Mouse (Mus musculus) MEL (cell line): Measurements from ENCODE around the gene Fam72a. TPM values are rescaled to one million over a fixed set of nuclear protein-coding genes. Genes with fewer than 3 reads are reported as not detected.

ENCODE experiments used
- DNase-seq: peaks from one replicate; pipeline ENCODE4 v3.0.0; 2011; ENCODE audit warnings: low read depth, low spot score
- H3K27ac ChIP-seq: 2 replicates; pipeline ENCODE4 v1.5.1; 2012; ENCODE audit warnings: low read depth, mild to moderate bottlenecking, control low read depth, low read length, moderate library complexity; ENCODE audit not compliant: control insufficient read depth
- H3K27me3 ChIP-seq, 2 experiments: fragments of 150-350 bp in 1 of 2; sonication (generic) in 1 of 2; 2 replicates each; pipeline ENCODE4 v1.6.1; 2012; ENCODE audit warnings: low read length in 2 of 2, mild to moderate bottlenecking in 2 of 2, improper control_type of control experiment in 1 of 2, moderate library complexity in 1 of 2; ENCODE audit not compliant: insufficient read depth in 2 of 2, control insufficient read depth in 1 of 2
- H3K36me3 ChIP-seq, 2 experiments: 2 replicates each; pipeline ENCODE4 v1.6.1; 2012 to 2014; ENCODE audit warnings: low read length in 2 of 2, improper control_type of control experiment in 1 of 2, inconsistent platforms in 1 of 2, mild to moderate bottlenecking in 1 of 2; ENCODE audit not compliant: insufficient read depth in 2 of 2, control insufficient read depth in 1 of 2
- H3K4me1 ChIP-seq, 2 experiments: fragments of 150-350 bp in 1 of 2; sonication (generic) in 1 of 2; 2 replicates each; pipeline ENCODE4 v1.6.1; 2012; ENCODE audit warnings: low read length in 2 of 2, improper control_type of control experiment in 1 of 2, mild to moderate bottlenecking in 1 of 2; ENCODE audit not compliant: insufficient read depth in 2 of 2, control insufficient read depth in 1 of 2
- H3K4me3 ChIP-seq, 2 experiments: fragments of 150-350 bp in 1 of 2; sonication (generic) in 1 of 2; 2 replicates each; pipeline ENCODE4 v1.5.1; 2012; ENCODE audit warnings: low read depth in 2 of 2, low read length in 2 of 2, mild to moderate bottlenecking in 2 of 2, moderate library complexity in 2 of 2, control low read depth in 1 of 2, improper control_type of control experiment in 1 of 2; ENCODE audit not compliant: control insufficient read depth in 1 of 2, insufficient read depth in 1 of 2
- H3K79me2 ChIP-seq: 2 replicates; pipeline ENCODE4 v1.6.1; 2012; ENCODE audit warnings: mild to moderate bottlenecking, low read length, moderate library complexity; ENCODE audit not compliant: control insufficient read depth, poor library complexity, insufficient read depth
- H3K9ac ChIP-seq: 2 replicates; pipeline ENCODE4 v1.6.1; 2012; ENCODE audit warnings: low read depth, mild to moderate bottlenecking, control low read depth, low read length, moderate library complexity; ENCODE audit not compliant: control insufficient read depth, poor library complexity, severe bottlenecking
- H3K9me3 ChIP-seq: fragments of 150-350 bp; sonication (generic); replicated peaks from 2 replicates; pipeline ENCODE4 v1.6.1; 2012; ENCODE audit warnings: mild to moderate bottlenecking, low read length, improper control_type of control experiment, moderate library complexity; ENCODE audit not compliant: insufficient read depth
- BHLHE40 ChIP-seq: IDR thresholded peaks from 2 replicates; pipeline ENCODE4 v1.6.1; 2012; ENCODE audit warnings: low read depth, mild to moderate bottlenecking, inconsistent platforms, low read length, improper control_type of control experiment, borderline replicate concordance
- CHD1 ChIP-seq: IDR thresholded peaks from 2 replicates; pipeline ENCODE4 v1.6.1; 2012; ENCODE audit warnings: low read depth, mild to moderate bottlenecking, inconsistent platforms, low read length, improper control_type of control experiment
- CHD2 ChIP-seq: IDR thresholded peaks from 2 replicates; pipeline ENCODE4 v1.6.1; 2011; ENCODE audit warnings: low read length, improper control_type of control experiment
- E2F4 ChIP-seq: IDR thresholded peaks from 2 replicates; pipeline ENCODE4 v1.6.1; 2011; ENCODE audit warnings: low read depth, low read length, improper control_type of control experiment, borderline replicate concordance
- ELF1 ChIP-seq: IDR thresholded peaks from 2 replicates; pipeline ENCODE4 v1.6.1; 2014; ENCODE audit warnings: low read depth, mild to moderate bottlenecking, inconsistent platforms, low read length, improper control_type of control experiment, moderate library complexity
- EP300 ChIP-seq, 2 experiments: IDR thresholded peaks; 2 replicates each; pipeline ENCODE4 v1.6.1; 2011; ENCODE audit warnings: improper control_type of control experiment in 2 of 2, low read length in 2 of 2, low read depth in 1 of 2, mild to moderate bottlenecking in 1 of 2
- GATA1 ChIP-seq: IDR thresholded peaks from 2 replicates; pipeline ENCODE4 v1.6.1; 2011; ENCODE audit warnings: low read depth, low read length, improper control_type of control experiment
- KAT2A ChIP-seq: conservative IDR thresholded peaks from 2 replicates; pipeline ENCODE4 v1.6.1; 2012; ENCODE audit warnings: low read depth, low read length, improper control_type of control experiment, inconsistent platforms
- MAFK ChIP-seq: IDR thresholded peaks from 2 replicates; pipeline ENCODE4 v1.6.1; 2011; ENCODE audit warnings: low read depth, mild to moderate bottlenecking, low read length, improper control_type of control experiment, borderline replicate concordance
- MAX ChIP-seq: IDR thresholded peaks from 2 replicates; pipeline ENCODE4 v1.6.1; 2011; ENCODE audit warnings: low read length, improper control_type of control experiment
- MAZ ChIP-seq: IDR thresholded peaks from 2 replicates; pipeline ENCODE4 v1.6.1; 2012; ENCODE audit warnings: low read depth, mild to moderate bottlenecking, inconsistent platforms, low read length, improper control_type of control experiment
- MEF2A ChIP-seq: IDR thresholded peaks from 2 replicates; pipeline ENCODE4 v1.6.1; 2014; ENCODE audit warnings: low read depth, mild to moderate bottlenecking, inconsistent platforms, low read length, improper control_type of control experiment; ENCODE audit not compliant: poor library complexity, insufficient replicate concordance, severe bottlenecking; ENCODE audit errors: extremely low read depth
- MXI1 ChIP-seq: IDR thresholded peaks from 2 replicates; pipeline ENCODE4 v1.6.1; 2011; ENCODE audit warnings: mild to moderate bottlenecking, low read depth, low read length, improper control_type of control experiment
- MYC ChIP-seq: IDR thresholded peaks from 2 replicates; pipeline ENCODE4 v1.6.1; 2011; ENCODE audit warnings: low read depth, mild to moderate bottlenecking, low read length, improper control_type of control experiment, moderate library complexity
- NELFE ChIP-seq: IDR thresholded peaks from 2 replicates; pipeline ENCODE4 v1.6.1; 2011; ENCODE audit warnings: low read depth, low read length, improper control_type of control experiment
- NRF1 ChIP-seq: IDR thresholded peaks from 2 replicates; pipeline ENCODE4 v1.6.1; 2014; ENCODE audit warnings: low read depth, mild to moderate bottlenecking, inconsistent platforms, low read length, improper control_type of control experiment, moderate library complexity; ENCODE audit not compliant: poor library complexity, insufficient read depth, severe bottlenecking
- POLR2A ChIP-seq, 2 experiments: IDR thresholded peaks; 2 replicates each; pipeline ENCODE4 v1.6.1; 2011 to 2012; ENCODE audit warnings: low read length in 2 of 2, mild to moderate bottlenecking in 2 of 2, control low read depth in 1 of 2, improper control_type of control experiment in 1 of 2, low read depth in 1 of 2, moderate library complexity in 1 of 2; ENCODE audit not compliant: control insufficient read depth in 1 of 2, insufficient read depth in 1 of 2, poor library complexity in 1 of 2
- POLR2AphosphoS2 ChIP-seq: IDR thresholded peaks from 2 replicates; pipeline ENCODE4 v1.6.1; 2011; ENCODE audit warnings: low read length, improper control_type of control experiment
- POLR2AphosphoS5 ChIP-seq: IDR thresholded peaks from 2 replicates; pipeline ENCODE4 v1.6.1; 2012; ENCODE audit warnings: low read depth, borderline replicate concordance, mild to moderate bottlenecking, inconsistent platforms, low read length, moderate library complexity, mixed read lengths
- RCOR1 ChIP-seq: IDR thresholded peaks from 2 replicates; pipeline ENCODE4 v1.6.1; 2012; ENCODE audit warnings: low read depth, mild to moderate bottlenecking, inconsistent platforms, low read length, improper control_type of control experiment
- SIN3A ChIP-seq: IDR thresholded peaks from 2 replicates; pipeline ENCODE4 v1.6.1; 2012; ENCODE audit warnings: low read length, improper control_type of control experiment, inconsistent platforms
- SMC3 ChIP-seq: IDR thresholded peaks from 2 replicates; pipeline ENCODE4 v1.6.1; 2011; ENCODE audit warnings: low read depth, low read length, improper control_type of control experiment
- TAL1 ChIP-seq: IDR thresholded peaks from 2 replicates; pipeline ENCODE4 v1.6.1; 2012; ENCODE audit warnings: mild to moderate bottlenecking, inconsistent platforms, low read length, moderate library complexity, mixed read lengths
- TBP ChIP-seq: IDR thresholded peaks from 2 replicates; pipeline ENCODE4 v1.8.0; 2011; ENCODE audit warnings: low read depth, low read length, improper control_type of control experiment
- TCF12 ChIP-seq: IDR thresholded peaks from 2 replicates; pipeline ENCODE4 v1.6.1; 2014; ENCODE audit warnings: low read depth, mild to moderate bottlenecking, inconsistent platforms, low read length, improper control_type of control experiment, moderate library complexity
- UBTF ChIP-seq: IDR thresholded peaks from 2 replicates; pipeline ENCODE4 v1.6.1; 2012; ENCODE audit warnings: low read depth, mild to moderate bottlenecking, inconsistent platforms, low read length, improper control_type of control experiment, moderate library complexity, borderline replicate concordance; ENCODE audit not compliant: insufficient read depth
- USF1 ChIP-seq: IDR thresholded peaks from 2 replicates; pipeline ENCODE4 v1.6.1; 2014; ENCODE audit warnings: low read depth, mild to moderate bottlenecking, inconsistent platforms, low read length, improper control_type of control experiment, moderate library complexity
- USF2 ChIP-seq, 2 experiments: IDR thresholded peaks; 2 replicates each; pipeline ENCODE4 v1.6.1; 2011 to 2012; ENCODE audit warnings: improper control_type of control experiment in 2 of 2, low read length in 2 of 2, borderline replicate concordance in 1 of 2, inconsistent platforms in 1 of 2, low read depth in 1 of 2, mild to moderate bottlenecking in 1 of 2; ENCODE audit not compliant: insufficient read depth in 1 of 2
- ZC3H11A ChIP-seq: IDR thresholded peaks from 2 replicates; pipeline ENCODE4 v1.6.1; 2012; ENCODE audit warnings: low read depth, mild to moderate bottlenecking, inconsistent platforms, low read length, improper control_type of control experiment
- ZMIZ1 ChIP-seq: IDR thresholded peaks from 2 replicates; pipeline ENCODE4 v1.6.1; 2012; ENCODE audit warnings: low read depth, mild to moderate bottlenecking, inconsistent platforms, low read length, improper control_type of control experiment, moderate library complexity
- ZNF384 ChIP-seq: IDR thresholded peaks from 2 replicates; pipeline ENCODE4 v1.6.1; 2012; ENCODE audit warnings: low read depth, mild to moderate bottlenecking, inconsistent platforms, low read length, improper control_type of control experiment
- polyA plus RNA-seq, 2 experiments: library from polyadenylated mRNA; stranded (reverse) in 1 of 2; unstranded in 1 of 2; fragments of >175 nt in 1 of 2; fragments of >200 nt in 1 of 2; gene quantifications; 2 replicates each; pipeline versions ENCODE4 v1.2.1 to v1.2.4; 2012; ENCODE audit warnings: low replicate concordance in 2 of 2, low read depth in 1 of 2; ENCODE audit not compliant: insufficient read length in 2 of 2, insufficient read depth in 1 of 2, missing spikeins in 1 of 2
- total RNA-seq: library from RNA; depleted of rRNA; stranded (reverse); fragments of 300-350 nt; gene quantifications from 2 replicates; pipeline ENCODE4 v1.2.3, GENCODE M21; 2012

Gene Fam72a
- total and polyA plus RNA-seq, 3 experiments, result 8.2 to 8.8 TPM; not detected in 1

DNA sequence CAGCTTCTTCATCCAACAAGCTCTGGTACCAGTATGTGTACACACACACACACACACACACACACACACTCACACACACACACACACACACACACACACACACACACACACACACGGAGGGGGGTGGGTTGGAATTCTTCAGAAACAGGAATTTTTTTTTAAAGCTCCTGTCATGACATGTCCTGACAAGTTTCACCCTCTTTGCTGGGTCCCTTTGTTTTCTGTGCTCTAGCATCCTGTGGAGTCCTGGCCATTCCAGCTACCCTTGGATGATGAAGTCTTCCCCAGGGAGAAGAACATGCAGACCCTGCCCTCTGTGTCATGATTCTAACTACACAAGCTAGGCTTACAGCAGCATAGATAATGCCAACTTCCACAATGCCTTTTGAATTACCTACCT is 13.5 kb upstream of the Fam72a start:
- no peak overlapping the region for H3K4me3 ChIP-seq

DNA sequence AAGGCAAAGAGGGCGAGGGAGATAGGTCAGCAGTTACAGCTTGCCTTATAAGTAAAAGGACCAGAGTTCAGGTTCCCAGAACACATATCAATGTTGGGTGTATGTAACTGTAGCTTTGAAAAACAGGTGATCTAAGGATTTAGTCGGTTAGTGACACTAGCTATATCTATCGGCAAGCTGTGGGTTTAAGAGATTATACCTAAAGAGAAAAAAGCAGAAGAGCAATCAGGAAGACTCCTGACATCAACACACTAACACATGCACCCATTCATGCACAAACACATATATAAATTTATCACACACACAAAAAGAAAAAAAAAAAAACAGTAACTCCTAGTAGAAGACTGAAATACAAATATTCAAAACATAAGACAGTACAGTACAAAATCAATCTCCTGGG is 11.1 kb upstream of the Fam72a start:
- H3K79me2 ChIP-seq, result peaks cover 36% of the 10 kb centered on the region
- H3K4me3 ChIP-seq, result no peak overlapping the region
- H3K27ac ChIP-seq, result no peak overlapping the region
- H3K27me3 ChIP-seq, result no peaks in the 10 kb centered on the region
- H3K36me3 ChIP-seq, result peaks cover 0 to 27% of the 10 kb centered on the region in 2 experiments; a peak in 2 of 4 replicates
- H3K9ac ChIP-seq, result no peak overlapping the region
- DNase-seq, result peak; percentile 54
- peaks cover 9 to 23% of the 10 kb centered on the region in 2 experiments for H3K4me1 ChIP-seq
- H3K9me3 ChIP-seq, result no peaks in the 10 kb centered on the region
- TF ChIP-seq POLR2AphosphoS5, result no peak
- no peak for TF ChIP-seq E2F4
- TF ChIP-seq ZNF384, result peak; percentile 75
- peak; percentile 34 to 73; a peak in 3 of 4 replicates for TF ChIP-seq EP300 (IDR thresholded peaks at IDR 0.05; ENCODE audit: low read depth in 1 of 2, low read length in 2 of 2)
- no peak for TF ChIP-seq NELFE
- no peak for TF ChIP-seq SMC3
- TF ChIP-seq MYC, result no peak
- no peak for TF ChIP-seq USF1
- TF ChIP-seq USF2 (IDR thresholded peaks at IDR 0.05; ENCODE audit: borderline replicate concordance in 1 of 2, insufficient read depth in 1 of 2, low read depth in 1 of 2, low read length in 2 of 2), result no peak
- TF ChIP-seq POLR2A (IDR thresholded peaks at IDR 0.05; ENCODE audit: control insufficient read depth in 1 of 2, insufficient read depth in 1 of 2, low read depth in 1 of 2, low read length in 2 of 2, poor library complexity in 1 of 2), result no peak
- 0 out of 2 replicates have a peak, but pooled peaks have one; percentile 52 for TF ChIP-seq GATA1
- TF ChIP-seq MAX, result no peak
- TF ChIP-seq CHD2, result no peak
- no peak for TF ChIP-seq CHD1
- no peak for TF ChIP-seq MEF2A
- peak; percentile 25; the same call in 1 of the 2 replicates for TF ChIP-seq RCOR1
- TF ChIP-seq MAZ, result no peak
- TF ChIP-seq NRF1, result no peak
- no peak for TF ChIP-seq TAL1
- no peak for TF ChIP-seq BHLHE40
- no peak for TF ChIP-seq KAT2A
- no peak for TF ChIP-seq ZC3H11A
- TF ChIP-seq POLR2AphosphoS2, result no peak
- TF ChIP-seq MXI1, result no peak

More for the DNA sequence above, 13.5 kb upstream of the Fam72a start:
- Histone ChIP-seq H3K79me2 (peaks cover 35% of the 10 kb centered on the region), H3K36me3 (peaks cover 0 to 29% of the 10 kb centered on the region in 2 experiments; a peak in 2 of 4 replicates), H3K9ac (no peak overlapping the region), H3K27ac (no peak overlapping the region), H3K4me1 (peaks cover 9 to 23% of the 10 kb centered on the region in 2 experiments), H3K9me3 (no peaks in the 10 kb centered on the region), H3K27me3 (no peaks in the 10 kb centered on the region)
- no peak for TF ChIP-seq ZMIZ1
- no peak for TF ChIP-seq SIN3A
- no peak for TF ChIP-seq TCF12
- no peak for TF ChIP-seq POLR2AphosphoS5
- no peak for TF ChIP-seq EP300 (IDR thresholded peaks at IDR 0.05; ENCODE audit: low read depth in 1 of 2, low read length in 2 of 2)
- no peak for TF ChIP-seq USF1
- no peak for TF ChIP-seq E2F4
- TF ChIP-seq UBTF, result no peak
- no peak for TF ChIP-seq ZC3H11A
- no peak for TF ChIP-seq KAT2A
- no peak for TF ChIP-seq ELF1
- TF ChIP-seq MEF2A, result no peak
- TF ChIP-seq POLR2A (IDR thresholded peaks at IDR 0.05; ENCODE audit: control insufficient read depth in 1 of 2, insufficient read depth in 1 of 2, low read depth in 1 of 2, low read length in 2 of 2, poor library complexity in 1 of 2), result no peak
- TF ChIP-seq TBP, result no peak
- no peak for TF ChIP-seq POLR2AphosphoS2
- TF ChIP-seq MAFK, result no peak
- TF ChIP-seq MYC, result no peak
- no peak for TF ChIP-seq MAZ
- no peak for TF ChIP-seq SMC3
- no peak for TF ChIP-seq TAL1
- no peak for DNase-seq
